Mouse (Mus musculus) midbrain, embryonic 16.5 days (tissue): ENCODE results near the gene Ccne1. TPM values are rescaled to one million over a fixed set of nuclear protein-coding genes. Genes with fewer than 3 reads are reported as not detected.

Experiments used
- ATAC-seq: fragments of 200-750 bp; cut with Nextera tagmentation; 2 replicates; pipeline ENCODE4 v1.8.0; 2017; ENCODE audit warnings: moderate TSS enrichment
- H3K27ac ChIP-seq: fragments of 300-500 bp; sonication (generic); 2 replicates; pipeline ENCODE4 v1.5.1; 2014; ENCODE audit warnings: mild to moderate bottlenecking, low read length, mixed read lengths
- H3K27me3 ChIP-seq: fragments of 300-500 bp; sonication (generic); 2 replicates; pipeline ENCODE4 v1.6.1; 2014; ENCODE audit warnings: low read depth, low read length, mixed read lengths; ENCODE audit not compliant: control insufficient read depth, insufficient read depth
- H3K36me3 ChIP-seq: fragments of 300-500 bp; sonication (generic); 2 replicates; pipeline ENCODE4 v1.6.1; 2014; ENCODE audit warnings: mild to moderate bottlenecking, low read length, moderate library complexity, mixed read lengths; ENCODE audit not compliant: control insufficient read depth, insufficient read depth
- H3K4me1 ChIP-seq: fragments of 300-500 bp; sonication (generic); 2 replicates; pipeline ENCODE4 v1.6.1; 2014; ENCODE audit warnings: mild to moderate bottlenecking, low read length, mixed read lengths; ENCODE audit not compliant: control insufficient read depth, insufficient read depth
- H3K4me2 ChIP-seq: fragments of 300-500 bp; sonication (generic); 2 replicates; pipeline ENCODE4 v1.6.1; 2014; ENCODE audit warnings: mild to moderate bottlenecking, low read length, mixed read lengths
- H3K4me3 ChIP-seq: fragments of 300-500 bp; sonication (generic); 2 replicates; pipeline ENCODE4 v1.5.1; 2014; ENCODE audit warnings: low read depth, mild to moderate bottlenecking, low read length, moderate library complexity, mixed read lengths
- H3K9ac ChIP-seq: fragments of 300-500 bp; sonication (generic); 2 replicates; pipeline ENCODE4 v1.6.1; 2014; ENCODE audit warnings: low read depth, low read length, mixed read lengths
- H3K9me3 ChIP-seq: fragments of 300-500 bp; sonication (generic); replicated peaks from 2 replicates; pipeline ENCODE4 v1.6.1; 2014; ENCODE audit warnings: mild to moderate bottlenecking, low read length, mixed read lengths; ENCODE audit not compliant: control insufficient read depth, poor library complexity, severe bottlenecking
- WGBS: fragments of 180-500 bp; shearing (Covaris S2); extraction: QIAGEN DNeasy Blood & Tissue Kit; methylation state at CpG from one replicate; pipeline ENCODE4 v1.1.7; 2014; 5-methylcytosine and 5-hydroxymethylcytosine counted together
- polyA plus RNA-seq: library from polyadenylated mRNA; unstranded; fragments of >200 nt; fragmentation: Nextera tagmentation; extraction: Ambion mirVana; gene quantifications from 2 replicates; pipeline ENCODE4 v1.2.1, GENCODE M21; 2015

Gene Ccne1
- polyA plus RNA-seq, 1 experiment from 2014 or later = 13.2 TPM

DNA sequence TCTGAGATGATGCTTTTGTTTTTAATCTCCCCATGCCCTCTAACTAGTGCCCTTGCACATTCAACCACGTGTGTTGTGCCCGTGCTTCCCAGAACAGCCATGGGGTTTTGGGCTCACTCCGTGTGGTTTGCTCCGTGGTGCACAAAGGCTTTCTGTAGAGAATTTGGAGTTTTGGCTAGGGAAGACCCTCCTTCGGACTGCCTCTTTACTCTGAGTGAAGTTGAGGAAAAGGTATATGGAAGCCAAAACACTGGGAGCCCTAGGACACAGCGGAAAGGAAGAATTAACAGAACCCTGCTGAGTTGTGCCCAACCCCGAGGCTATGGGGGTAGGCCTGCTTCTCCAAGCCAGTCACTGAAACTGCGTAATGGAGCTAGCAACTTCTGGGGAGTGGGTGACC lies 20.9 kb downstream of the Ccne1 start:
- H3K9me3 ChIP-seq = no peaks in the 10 kb centered on the region
- H3K9ac ChIP-seq = no peak overlapping the region
- ATAC-seq = no peak
- no peaks in the 10 kb centered on the region for H3K36me3 ChIP-seq
- WGBS = 31% methylated on average over 8 of the region's 8 CpGs
- H3K4me3 ChIP-seq = no peak overlapping the region
- H3K27me3 ChIP-seq = peaks cover 13% of the 10 kb centered on the region
- no peak overlapping the region for H3K27ac ChIP-seq
- H3K4me1 ChIP-seq = peaks cover 13% of the 10 kb centered on the region
- H3K4me2 ChIP-seq = no peak overlapping the region

DNA sequence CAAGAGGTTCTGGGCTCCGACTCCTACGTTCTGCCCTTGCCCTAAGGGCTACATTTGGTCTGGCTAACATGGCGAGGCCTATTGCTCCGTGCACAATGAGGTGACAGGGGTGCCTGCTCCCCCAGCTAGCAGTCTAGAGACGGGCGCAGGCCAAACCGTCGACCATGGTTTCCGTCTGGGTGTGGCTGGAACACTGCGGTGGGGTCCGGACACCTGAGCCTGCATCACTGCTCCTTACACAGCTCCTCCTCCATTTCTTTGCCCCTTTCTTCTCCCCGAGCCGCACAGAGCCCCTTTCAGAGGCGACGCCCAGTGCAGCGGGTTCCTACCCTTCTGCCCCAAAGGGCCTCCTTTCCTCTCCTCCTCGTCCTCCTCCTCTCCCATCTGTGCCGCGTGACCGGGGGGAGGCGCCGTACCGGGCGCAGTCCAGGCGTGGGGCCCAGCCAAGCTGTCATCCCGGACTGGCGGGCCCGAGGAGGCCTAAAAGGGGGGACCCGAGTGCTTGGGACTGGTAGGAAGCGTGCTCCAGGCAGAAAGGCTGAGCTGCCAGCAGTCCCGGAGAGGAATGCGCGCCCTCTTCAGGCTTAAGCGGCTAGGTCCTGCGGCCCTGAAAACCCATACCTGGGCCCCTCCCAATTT lies 21.6 kb downstream of the Ccne1 start:
- Histone ChIP-seq H3K27me3 (peaks cover 13% of the 10 kb centered on the region), H3K9me3 (no peaks in the 10 kb centered on the region), H3K4me2 (peak overlapping the region; percentile 75), H3K9ac (no peak overlapping the region), H3K27ac (no peak overlapping the region), H3K4me3 (peak overlapping the region; percentile 43), H3K4me1 (peaks cover 13% of the 10 kb centered on the region), H3K36me3 (no peaks in the 10 kb centered on the region)
- ATAC-seq = peak; percentile 60
- 2% methylated on average over 33 of the region's 35 CpGs for WGBS

DNA sequence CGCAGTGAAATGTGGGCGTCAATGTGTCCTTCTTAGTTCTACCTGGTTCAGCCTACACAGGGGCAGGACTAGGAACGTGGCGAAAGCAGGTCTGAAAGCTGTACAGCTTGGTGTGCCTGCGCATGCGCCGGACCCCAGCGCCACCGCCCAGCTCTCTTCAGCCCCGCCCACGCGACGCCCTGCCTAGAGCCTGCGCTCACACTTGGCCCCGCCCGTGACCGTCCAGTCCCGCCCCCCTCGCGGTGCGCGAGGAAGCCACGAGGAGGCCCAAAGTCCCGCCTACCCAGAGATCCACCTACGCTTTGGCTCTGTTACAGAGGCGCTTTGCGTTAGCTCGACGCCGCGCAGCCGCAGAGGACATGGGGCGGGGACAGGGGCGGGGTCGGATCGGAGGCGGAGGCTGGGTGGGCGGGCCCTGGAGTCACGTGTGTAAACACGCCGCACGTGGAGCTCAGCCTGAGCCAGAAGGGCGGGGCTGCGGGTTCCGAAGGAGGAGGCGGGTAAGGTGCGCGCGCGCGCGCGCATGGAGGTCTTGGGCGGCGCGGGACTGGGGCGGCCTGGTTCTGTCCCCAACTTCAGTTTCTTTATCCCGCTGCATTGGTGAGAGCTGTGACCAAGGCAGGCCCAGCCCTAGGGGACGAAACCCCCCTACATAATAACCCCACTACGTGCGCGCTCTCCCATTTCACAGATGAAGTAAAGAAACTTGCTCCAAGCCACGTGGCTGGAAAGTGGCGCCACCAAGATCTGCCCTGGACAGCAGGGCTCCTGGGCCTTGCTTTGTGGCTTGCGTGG lies 22.4 kb downstream of the Ccne1 start:
- no peaks in the 10 kb centered on the region for H3K9me3 ChIP-seq

DNA sequence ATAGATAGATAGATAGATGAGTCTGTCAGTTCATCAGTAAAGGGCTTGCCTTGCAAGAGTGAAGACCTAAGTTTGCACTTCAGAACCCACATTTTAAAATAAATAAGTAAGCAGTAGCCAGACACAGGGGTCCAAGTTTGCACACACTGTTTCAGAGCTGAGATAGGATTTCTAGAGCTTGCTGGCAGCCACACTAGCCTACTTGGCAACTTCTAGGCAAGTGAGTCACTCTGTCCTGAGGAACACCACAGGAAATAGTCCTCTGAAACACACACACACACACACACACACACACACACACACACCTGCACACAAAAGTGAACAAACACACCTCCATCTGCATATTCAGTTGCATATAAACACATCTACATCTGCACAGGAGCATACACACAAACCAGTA lies 24.4 kb downstream of the Ccne1 start:
- H3K4me1 ChIP-seq = peaks cover 13% of the 10 kb centered on the region
- H3K27ac ChIP-seq = no peak overlapping the region
- H3K4me3 ChIP-seq = no peak overlapping the region
- H3K36me3 ChIP-seq = no peaks in the 10 kb centered on the region
- ATAC-seq = no peak
- H3K4me2 ChIP-seq = no peak overlapping the region
- H3K9me3 ChIP-seq = no peaks in the 10 kb centered on the region
- peaks cover 13% of the 10 kb centered on the region for H3K27me3 ChIP-seq
- no peak overlapping the region for H3K9ac ChIP-seq

More for the DNA sequence above, 22.4 kb downstream of the Ccne1 start:
- peaks cover 13% of the 10 kb centered on the region for H3K4me1 ChIP-seq
- peak overlapping the region; percentile 43 for H3K4me3 ChIP-seq
- peak overlapping the region; percentile 65 for H3K9ac ChIP-seq
- no peak overlapping the region for H3K27ac ChIP-seq
- under 1% methylated on average over 60 of the region's 65 CpGs for WGBS
- no peaks in the 10 kb centered on the region for H3K36me3 ChIP-seq
- peak; percentile 98 for ATAC-seq
- peak overlapping the region; percentile 75 for H3K4me2 ChIP-seq
- peaks cover 13% of the 10 kb centered on the region for H3K27me3 ChIP-seq

- Histone ChIP-seq H3K9me3 (no peaks in the 10 kb centered on the region), H3K9ac (no peak overlapping the region), H3K36me3 (no peaks in the 10 kb centered on the region), H3K4me1 (peaks cover 11% of the 10 kb centered on the region), H3K4me3 (no peak overlapping the region), H3K27me3 (0 out of 2 replicates have a peak, but pooled peaks cover 3% of the 10 kb centered on the region), H3K27ac (no peak overlapping the region), H3K4me2 (no peak overlapping the region)
- no peak for ATAC-seq
- 81% methylated on average over 7 of the region's 7 CpGs for WGBS
Measured at GRCm38 (mm10) chr7:38077189-38077588, 30.1 kb downstream of the Ccne1 start.

DNA sequence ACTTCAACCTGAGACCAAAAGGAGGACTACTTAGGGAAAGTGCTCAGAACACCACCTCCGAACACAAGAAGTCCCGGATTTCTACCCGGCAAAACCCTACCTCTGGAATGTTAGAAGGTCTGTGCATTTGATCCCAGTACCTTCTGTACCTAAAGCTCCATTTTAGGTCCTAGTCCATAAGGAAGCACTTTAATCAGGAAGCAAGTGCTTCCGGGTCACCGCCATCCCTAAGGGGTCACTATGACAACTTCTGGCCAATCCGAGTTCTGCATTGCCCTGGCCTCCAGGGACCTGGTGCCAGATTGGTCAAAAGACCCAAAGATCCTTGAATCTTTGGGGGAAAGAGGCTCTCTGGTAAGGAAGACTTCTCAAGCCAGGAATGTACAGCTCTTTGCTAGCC lies 31.8 kb downstream of the Ccne1 start:
- 0 out of 2 replicates have a peak, but pooled peaks cover 3% of the 10 kb centered on the region for H3K27me3 ChIP-seq
- WGBS = 55% methylated on average over 6 of the region's 6 CpGs
- no peaks in the 10 kb centered on the region for H3K36me3 ChIP-seq
- peaks cover 11% of the 10 kb centered on the region for H3K4me1 ChIP-seq
- H3K9ac ChIP-seq = no peak overlapping the region
- no peak overlapping the region for H3K4me3 ChIP-seq
- H3K4me2 ChIP-seq = no peak overlapping the region
- ATAC-seq = no peak
- H3K27ac ChIP-seq = no peak overlapping the region
- H3K9me3 ChIP-seq = no peaks in the 10 kb centered on the region

DNA sequence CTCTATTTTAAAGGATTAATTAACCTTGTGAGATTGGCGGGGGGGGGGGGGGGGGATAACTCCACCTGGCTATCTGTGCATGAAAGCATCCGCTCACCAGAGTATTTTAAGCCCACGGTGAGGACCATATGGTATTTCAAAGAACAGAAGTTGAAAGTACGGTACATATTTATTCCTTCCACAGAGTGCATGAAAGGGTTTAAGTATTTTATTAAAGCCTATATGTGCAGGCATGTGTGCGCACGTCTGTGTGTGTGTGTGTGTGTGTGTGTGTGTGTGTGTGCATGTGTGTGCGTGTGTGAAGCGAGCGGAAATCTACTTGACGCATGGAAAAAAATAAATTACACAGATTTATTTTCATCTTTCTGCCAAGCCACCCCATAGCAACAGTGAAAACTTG lies 32.4 kb downstream of the Ccne1 start:
- Histone ChIP-seq H3K36me3 (no peaks in the 10 kb centered on the region), H3K4me2 (peak overlapping the region; percentile 54), H3K4me3 (peak overlapping the region; percentile 2), H3K9me3 (no peaks in the 10 kb centered on the region), H3K27me3 (0 out of 2 replicates have a peak, but pooled peaks cover 3% of the 10 kb centered on the region), H3K9ac (peak overlapping the region; percentile 8), H3K27ac (no peak overlapping the region), H3K4me1 (peaks cover 11% of the 10 kb centered on the region)
- ATAC-seq = peak; percentile 18; the same call in 1 of the 2 replicates
- 25% methylated on average over 9 of the region's 10 CpGs for WGBS

GRCm38 (mm10) chr7:38074514-38074913 lies 32.8 kb downstream of the Ccne1 start:
- peaks cover 11% of the 10 kb centered on the region for H3K4me1 ChIP-seq
- 1% methylated on average over 14 of the region's 14 CpGs for WGBS
- H3K27ac ChIP-seq = no peak overlapping the region
- no peaks in the 10 kb centered on the region for H3K9me3 ChIP-seq
- 0 out of 2 replicates have a peak, but pooled peaks cover 3% of the 10 kb centered on the region for H3K27me3 ChIP-seq
- H3K9ac ChIP-seq = peak overlapping the region; percentile 8
- peak overlapping the region; percentile 54 for H3K4me2 ChIP-seq
- H3K4me3 ChIP-seq = peak overlapping the region; percentile 2
- no peaks in the 10 kb centered on the region for H3K36me3 ChIP-seq
- peak; percentile 83 for ATAC-seq

DNA sequence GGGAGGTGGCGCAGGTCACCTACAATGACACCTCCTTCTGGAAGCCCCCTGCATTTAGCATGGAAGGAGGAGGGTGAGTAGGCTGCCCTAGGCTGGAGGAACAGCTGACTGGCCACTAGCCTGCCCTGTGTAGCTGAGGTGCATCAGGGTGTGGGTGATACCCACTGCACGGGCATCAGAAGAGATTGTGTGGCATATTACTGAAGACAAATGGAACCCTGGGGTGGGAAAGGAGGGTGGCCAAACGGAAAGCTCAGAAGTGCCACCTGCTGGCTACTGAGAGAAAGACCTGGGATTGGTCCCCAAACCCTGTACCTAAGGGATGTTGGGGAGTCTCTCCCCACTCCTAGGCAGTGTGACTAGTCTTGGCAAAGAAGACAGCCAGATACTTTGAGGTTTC lies 33.6 kb downstream of the Ccne1 start:
- peak; percentile 78 for ATAC-seq
- Histone ChIP-seq H3K4me1 (peaks cover 11% of the 10 kb centered on the region), H3K9ac (no peak overlapping the region), H3K9me3 (no peaks in the 10 kb centered on the region), H3K36me3 (no peaks in the 10 kb centered on the region), H3K27me3 (0 out of 2 replicates have a peak, but pooled peaks cover 3% of the 10 kb centered on the region), H3K27ac (no peak overlapping the region), H3K4me2 (no peak overlapping the region), H3K4me3 (no peak overlapping the region)
- 22% methylated on average over 3 of the region's 3 CpGs for WGBS
